Mouse (Mus musculus): ENCODE results near the gene Sgms1. TPM values are rescaled to one million over a fixed set of nuclear protein-coding genes. Genes with fewer than 3 reads are reported as not detected.

Sgms1 gene
- polyA plus RNA-seq, 1 experiment = 53.7 TPM

DNA sequence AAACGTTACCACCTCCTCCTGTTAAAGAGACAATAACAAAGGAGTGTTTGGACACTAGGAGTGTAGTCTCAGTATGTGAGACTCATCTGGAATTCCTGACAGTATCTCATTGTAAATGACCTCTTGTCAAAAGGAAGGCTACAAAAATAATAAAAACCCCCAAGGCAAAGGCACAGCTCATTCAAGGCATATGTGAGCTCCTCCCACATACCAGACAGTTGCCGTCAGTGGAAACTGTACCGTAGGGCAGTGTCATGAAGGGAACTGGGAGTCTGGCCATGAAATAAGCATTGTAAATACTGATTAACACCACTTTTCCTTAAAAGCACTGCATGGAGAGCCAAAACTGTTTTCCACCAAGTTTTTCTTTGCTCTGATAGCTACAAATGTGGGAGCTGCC lies 43.3 kb downstream of the Sgms1 start:
- WGBS = 30% methylated on average over 3 of the region's 3 CpGs
- no peak for TF ChIP-seq POLR2A (IDR thresholded peaks at IDR 0.05; ENCODE audit: borderline replicate concordance, extremely low read depth, low read depth, low read length)
- TF ChIP-seq CTCF (IDR thresholded peaks at IDR 0.05; ENCODE audit: insufficient read depth, low read length) = no peak
- peaks cover 7% of the 10 kb centered on the region for H3K4me1 ChIP-seq (ENCODE audit: control insufficient read depth, insufficient read depth, low read length)
- H3K4me3 ChIP-seq (replicated peaks; ENCODE audit: extremely low read depth, low read depth, low read length) = no peak overlapping the region
- no peak for DNase-seq

DNA sequence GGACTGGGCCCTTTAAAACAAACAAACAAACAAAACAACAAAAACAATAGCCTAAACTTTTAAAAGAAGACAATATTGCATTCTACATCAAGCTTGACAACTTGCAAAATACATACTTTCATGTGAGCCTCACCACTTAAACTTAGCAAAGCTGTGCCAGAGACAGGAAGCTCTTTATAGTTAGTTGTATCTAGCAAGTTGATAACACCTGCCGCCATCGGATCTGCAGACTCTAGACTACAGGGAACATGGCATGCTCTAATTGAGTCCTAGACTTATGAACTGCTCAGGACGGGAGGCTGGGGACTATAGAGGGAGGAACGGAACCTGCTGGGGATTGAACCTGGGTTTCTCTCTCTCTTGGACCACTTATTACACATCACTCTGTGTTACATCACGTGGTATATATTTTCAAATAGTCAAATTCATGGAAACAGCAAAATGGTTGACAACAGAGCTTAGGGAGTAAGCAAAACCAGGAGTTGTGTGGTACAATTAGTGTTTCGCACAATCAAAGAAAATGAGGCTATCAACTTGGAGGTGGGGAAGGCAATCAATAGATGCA lies 44.3 kb downstream of the Sgms1 start:
- peaks cover 7% of the 10 kb centered on the region for H3K4me1 ChIP-seq (ENCODE audit: control insufficient read depth, insufficient read depth, low read length)
- no peak for DNase-seq
- TF ChIP-seq CTCF (IDR thresholded peaks at IDR 0.05; ENCODE audit: insufficient read depth, low read length) = no peak
- no peak for TF ChIP-seq POLR2A (IDR thresholded peaks at IDR 0.05; ENCODE audit: borderline replicate concordance, extremely low read depth, low read depth, low read length)
- no peak overlapping the region for H3K4me3 ChIP-seq (replicated peaks; ENCODE audit: extremely low read depth, low read depth, low read length)
- 88% methylated on average over 6 of the region's 6 CpGs for WGBS

DNA sequence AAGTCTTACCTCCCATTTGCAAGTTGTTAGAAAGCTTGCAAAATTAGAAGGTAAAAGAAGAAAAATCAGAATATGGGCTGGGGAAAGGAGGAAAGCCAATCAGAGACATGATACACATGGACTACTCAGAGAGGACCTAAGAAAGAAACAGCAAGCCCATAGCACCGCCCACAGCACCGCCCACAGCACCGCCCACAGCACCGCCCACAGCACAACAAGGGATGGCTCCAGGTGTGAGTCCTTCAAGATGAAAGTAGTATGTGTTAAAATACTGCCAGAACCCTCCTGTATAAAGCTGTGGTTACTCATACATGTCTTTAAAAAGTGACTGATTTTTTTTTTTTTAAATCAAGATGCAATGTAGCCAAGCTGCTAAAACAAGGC lies 44.8 kb downstream of the Sgms1 start:
- Histone ChIP-seq H3K4me3 (replicated peaks; ENCODE audit: extremely low read depth, low read depth, low read length) (no peak overlapping the region), H3K4me1 (ENCODE audit: control insufficient read depth, insufficient read depth, low read length) (peaks cover 7% of the 10 kb centered on the region)
- TF ChIP-seq POLR2A (IDR thresholded peaks at IDR 0.05; ENCODE audit: borderline replicate concordance, extremely low read depth, low read depth, low read length) (no peak), CTCF (IDR thresholded peaks at IDR 0.05; ENCODE audit: insufficient read depth, low read length) (no peak)
- WGBS = 57% methylated on average over 4 of the region's 4 CpGs
- no peak for DNase-seq

DNA sequence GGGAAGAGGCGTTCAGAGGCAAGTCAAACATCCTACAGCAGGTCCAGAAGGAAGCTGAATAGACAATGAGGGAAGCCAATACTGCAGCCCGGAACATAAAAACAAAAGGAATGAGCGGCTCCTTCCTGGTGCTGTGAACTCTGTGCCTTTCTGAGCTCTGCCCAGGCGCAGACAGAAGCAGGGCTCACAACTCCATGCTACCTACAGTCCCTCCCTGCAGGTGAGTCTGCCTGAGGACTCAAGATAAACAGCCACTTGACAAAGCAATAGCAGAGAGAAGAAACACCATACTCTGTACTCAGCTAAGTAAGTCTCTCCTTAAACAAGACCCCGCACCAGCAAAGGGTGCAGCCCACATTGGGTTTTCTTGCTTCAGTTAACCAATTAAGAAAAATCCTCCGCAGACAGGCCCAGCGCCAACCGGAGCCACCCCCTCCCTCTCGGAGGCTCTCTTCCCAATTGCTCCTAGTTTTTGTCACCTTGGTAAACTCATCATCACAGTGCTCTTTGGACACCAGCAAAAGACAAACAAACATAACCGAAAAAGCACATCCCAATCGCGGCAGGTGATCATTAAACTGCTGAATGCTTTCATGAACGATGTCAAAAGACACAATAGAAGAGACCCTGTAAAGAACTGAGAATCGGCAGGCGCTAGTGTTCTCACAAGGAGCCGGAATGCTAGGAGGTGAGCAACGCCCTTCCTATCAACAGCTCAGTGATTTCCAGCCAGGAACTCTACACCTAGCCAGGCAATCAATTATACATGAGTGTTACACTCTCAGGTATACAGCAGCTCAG lies 45.4 kb downstream of the Sgms1 start:
- H3K4me1 ChIP-seq (ENCODE audit: control insufficient read depth, insufficient read depth, low read length) = peaks cover 7% of the 10 kb centered on the region
- TF ChIP-seq POLR2A (IDR thresholded peaks at IDR 0.05; ENCODE audit: borderline replicate concordance, extremely low read depth, low read depth, low read length) = no peak
- no peak for TF ChIP-seq CTCF (IDR thresholded peaks at IDR 0.05; ENCODE audit: insufficient read depth, low read length)
- whole genome bisulfite sequencing = 43% methylated on average over 17 of the region's 17 CpGs

DNA sequence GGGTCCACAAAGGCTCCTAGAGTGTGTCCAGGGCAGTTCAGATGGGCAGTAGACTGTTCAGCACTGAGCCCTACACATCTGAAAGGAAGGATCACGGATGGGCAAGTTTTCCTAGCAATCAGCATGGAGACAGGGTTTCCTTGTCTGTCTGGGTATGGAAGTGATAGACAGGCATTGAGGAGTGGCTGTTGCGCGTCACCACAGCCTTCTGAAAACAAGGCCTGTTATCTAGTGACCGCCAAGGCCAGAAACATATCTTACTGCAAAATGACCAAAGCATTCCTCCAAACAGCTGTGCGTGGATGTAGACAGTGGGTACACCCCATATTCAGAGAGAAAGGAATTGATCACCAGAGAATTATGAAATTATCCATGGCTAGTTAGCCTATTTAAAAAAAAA lies 47.1 kb downstream of the Sgms1 start:
- WGBS = 88% methylated on average over 5 of the region's 5 CpGs
- DNase-seq = no peak
- Histone ChIP-seq H3K4me3 (replicated peaks; ENCODE audit: extremely low read depth, low read depth, low read length) (no peak overlapping the region), H3K4me1 (ENCODE audit: control insufficient read depth, insufficient read depth, low read length) (peaks cover 12% of the 10 kb centered on the region)
- TF ChIP-seq CTCF (IDR thresholded peaks at IDR 0.05; ENCODE audit: insufficient read depth, low read length) (no peak), POLR2A (IDR thresholded peaks at IDR 0.05; ENCODE audit: borderline replicate concordance, extremely low read depth, low read depth, low read length) (no peak)

More for the DNA sequence above, 45.4 kb downstream of the Sgms1 start:
- H3K4me3 ChIP-seq (replicated peaks; ENCODE audit: extremely low read depth, low read depth, low read length) = no peak overlapping the region
- DNase-seq = no peak

DNA sequence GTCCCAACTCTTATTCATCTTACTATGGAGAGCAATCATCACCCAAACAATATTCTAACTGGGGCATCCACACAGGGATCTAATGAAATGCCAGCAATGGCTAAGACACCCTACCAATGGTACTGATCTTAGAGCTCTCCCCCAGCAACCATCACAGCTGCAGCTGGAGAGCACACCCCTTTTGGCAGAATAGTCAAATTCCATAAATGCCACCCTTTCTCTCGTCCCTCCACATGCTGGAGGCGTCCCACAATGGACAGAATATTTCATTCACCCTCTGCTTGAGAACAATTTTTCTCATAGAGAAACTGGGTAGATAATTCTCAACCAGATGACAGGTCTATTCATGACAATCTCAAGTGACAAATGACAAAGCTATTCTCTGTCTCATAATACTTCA lies 48.4 kb downstream of the Sgms1 start:
- Histone ChIP-seq H3K4me1 (ENCODE audit: control insufficient read depth, insufficient read depth, low read length) (peaks cover 13% of the 10 kb centered on the region), H3K4me3 (replicated peaks; ENCODE audit: extremely low read depth, low read depth, low read length) (no peak overlapping the region)
- 33% methylated on average over 2 of the region's 2 CpGs for WGBS
- TF ChIP-seq POLR2A (IDR thresholded peaks at IDR 0.05; ENCODE audit: borderline replicate concordance, extremely low read depth, low read depth, low read length) (no peak), CTCF (IDR thresholded peaks at IDR 0.05; ENCODE audit: insufficient read depth, low read length) (no peak)
- no peak for DNase-seq

DNA sequence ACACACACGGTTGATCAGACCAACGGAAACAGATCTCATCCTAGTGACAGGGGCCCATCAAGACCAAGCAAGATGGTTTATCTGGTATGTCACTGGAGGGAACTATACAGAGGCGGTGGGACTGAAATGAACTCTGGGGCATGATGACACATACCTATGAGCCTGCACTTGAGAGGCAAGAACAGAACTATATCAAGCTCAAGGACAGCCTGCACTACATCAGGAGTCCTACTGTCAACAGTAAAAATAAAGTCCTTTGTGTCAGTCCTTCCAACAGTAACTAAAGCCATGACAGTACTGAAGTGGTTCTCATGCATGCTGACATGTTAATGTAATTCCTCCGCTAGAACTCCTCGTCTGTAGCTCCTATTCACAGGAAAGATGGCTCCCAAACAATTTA lies 49.3 kb downstream of the Sgms1 start:
- WGBS = 94% methylated on average over 5 of the region's 5 CpGs
- peaks cover 10% of the 10 kb centered on the region for H3K4me1 ChIP-seq (ENCODE audit: control insufficient read depth, insufficient read depth, low read length)
- no peak overlapping the region for H3K4me3 ChIP-seq (replicated peaks; ENCODE audit: extremely low read depth, low read depth, low read length)
- DNase-seq = no peak
- TF ChIP-seq CTCF (IDR thresholded peaks at IDR 0.05; ENCODE audit: insufficient read depth, low read length) (no peak), POLR2A (IDR thresholded peaks at IDR 0.05; ENCODE audit: borderline replicate concordance, extremely low read depth, low read depth, low read length) (no peak)

DNA sequence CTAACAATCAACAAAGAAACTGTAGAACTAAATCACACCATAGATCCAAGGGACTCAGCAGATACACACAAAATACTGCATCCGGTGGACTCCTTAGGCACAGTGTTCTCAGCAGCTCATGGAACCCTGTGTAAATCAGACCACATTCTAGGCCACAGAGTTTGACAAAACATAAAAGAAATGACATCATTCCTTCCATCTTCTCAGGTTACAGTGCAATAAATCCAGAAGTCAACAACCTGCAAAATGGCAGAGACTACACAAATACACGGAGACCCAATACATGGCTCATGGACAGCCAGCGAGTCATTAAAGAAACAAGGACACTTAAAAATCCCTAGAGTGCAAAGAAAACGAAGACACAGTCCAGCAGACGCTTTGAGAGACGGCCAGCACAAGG lies 51.8 kb downstream of the Sgms1 start:
- TF ChIP-seq CTCF (IDR thresholded peaks at IDR 0.05; ENCODE audit: insufficient read depth, low read length) = no peak
- no peak for TF ChIP-seq POLR2A (IDR thresholded peaks at IDR 0.05; ENCODE audit: borderline replicate concordance, extremely low read depth, low read depth, low read length)
- H3K4me3 ChIP-seq (replicated peaks; ENCODE audit: extremely low read depth, low read depth, low read length) = no peak overlapping the region
- DNase-seq = no peak
- H3K4me1 ChIP-seq (ENCODE audit: control insufficient read depth, insufficient read depth, low read length) = peaks cover 5% of the 10 kb centered on the region
- WGBS = 45% methylated on average over 6 of the region's 6 CpGs

DNA sequence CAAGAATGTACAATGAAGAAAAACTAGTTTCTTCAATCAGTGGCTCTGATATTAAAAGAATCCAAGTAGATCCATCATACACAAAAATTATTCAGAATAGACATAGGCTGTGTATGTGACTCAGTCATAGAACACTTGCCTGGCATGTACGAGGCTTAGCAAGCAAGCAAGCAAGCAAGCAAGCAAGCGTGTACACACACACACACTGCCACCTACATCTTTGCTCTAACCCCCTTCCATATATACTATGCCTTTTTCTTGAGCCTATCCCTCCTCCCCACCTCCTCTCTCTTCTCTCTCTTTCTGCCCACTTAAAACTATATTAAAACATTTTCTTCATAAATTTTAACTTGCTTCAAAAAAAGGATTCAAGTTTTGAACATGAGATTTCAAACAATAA lies 54.8 kb downstream of the Sgms1 start:
- H3K4me3 ChIP-seq (replicated peaks; ENCODE audit: extremely low read depth, low read depth, low read length) = no peak overlapping the region
- no peak for DNase-seq
- WGBS = 86% methylated on average over 2 of the region's 2 CpGs
- TF ChIP-seq POLR2A (IDR thresholded peaks at IDR 0.05; ENCODE audit: borderline replicate concordance, extremely low read depth, low read depth, low read length) (no peak), CTCF (IDR thresholded peaks at IDR 0.05; ENCODE audit: insufficient read depth, low read length) (no peak)
- H3K4me1 ChIP-seq (ENCODE audit: control insufficient read depth, insufficient read depth, low read length) = peaks cover 9% of the 10 kb centered on the region

DNA sequence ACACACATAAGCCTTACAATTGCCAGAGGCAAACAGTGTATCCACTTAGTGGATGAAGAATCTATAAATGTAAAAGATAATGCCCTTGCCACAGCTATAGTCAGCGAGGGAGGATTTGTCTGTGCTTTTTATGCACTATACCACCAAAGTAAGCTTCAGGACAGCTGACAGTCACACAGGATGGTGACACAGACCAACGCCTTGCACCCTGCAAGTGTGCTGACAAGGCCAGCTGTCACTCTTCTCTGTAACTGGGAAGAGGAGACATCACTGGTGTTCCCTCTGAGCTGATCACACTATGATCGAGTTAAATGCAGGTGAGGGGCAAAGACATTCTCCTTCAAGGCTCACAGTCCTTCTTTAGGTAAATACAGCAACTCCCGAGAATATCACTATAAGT lies 56.0 kb downstream of the Sgms1 start:
- no peak for TF ChIP-seq POLR2A (IDR thresholded peaks at IDR 0.05; ENCODE audit: borderline replicate concordance, extremely low read depth, low read depth, low read length)
- no peak for TF ChIP-seq CTCF (IDR thresholded peaks at IDR 0.05; ENCODE audit: insufficient read depth, low read length)
- WGBS = 91% methylated on average over 4 of the region's 4 CpGs
- DNase-seq = no peak

More for the DNA sequence above, 56.0 kb downstream of the Sgms1 start:
- Histone ChIP-seq H3K4me3 (replicated peaks; ENCODE audit: extremely low read depth, low read depth, low read length) (no peak overlapping the region), H3K4me1 (ENCODE audit: control insufficient read depth, insufficient read depth, low read length) (peaks cover 9% of the 10 kb centered on the region)

Data from lung, adult 2 months (tissue).